Comparison of ENCODE assay signal across 9 mouse cellular contexts in the genomic region with DNA sequence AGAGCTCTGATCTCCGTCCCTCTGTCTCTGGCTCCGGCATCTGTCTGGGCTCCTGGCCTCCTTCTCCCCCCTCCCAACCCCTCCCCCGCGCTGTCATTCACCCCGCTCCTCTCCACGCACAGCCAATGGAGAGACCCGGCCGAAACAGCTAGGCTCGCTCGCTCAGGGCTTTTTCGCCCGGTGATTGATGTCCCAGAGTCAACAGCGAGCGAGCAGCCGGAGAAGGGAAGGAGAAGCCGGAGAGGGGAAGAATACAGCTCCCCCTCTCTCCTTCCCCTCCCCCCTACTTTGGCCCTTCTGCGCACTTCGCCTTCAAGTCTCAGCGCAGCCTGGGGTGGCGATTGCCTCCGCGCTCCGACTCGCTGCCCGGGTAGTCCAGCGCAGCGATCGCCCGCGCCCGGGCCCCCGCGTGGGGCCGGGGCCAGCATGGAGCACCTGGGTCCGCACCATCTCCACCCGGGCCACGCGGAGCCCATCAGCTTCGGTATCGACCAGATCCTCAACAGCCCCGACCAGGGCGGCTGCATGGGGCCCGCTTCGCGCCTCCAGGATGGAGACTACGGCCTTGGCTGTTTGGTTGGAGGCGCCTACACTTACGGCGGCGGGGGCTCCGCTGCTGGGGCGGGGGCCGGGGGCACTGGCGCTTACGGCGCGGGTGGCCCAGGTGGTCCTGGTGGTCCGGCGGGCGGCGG. TPM values are rescaled to one million over a fixed set of nuclear protein-coding genes. Genes with fewer than 3 reads are reported as not detected.
DNase-seq lines count a peak whose midpoint lies in the region; ATAC-seq lines count a peak whose summit lies in the region.
"Had no signal": no experiment of that assay in that cellular context is flagged by ENCODE, and none has a peak within 500 bp of the region (broad histone marks: within the 10 kb centered on the region; RNA-seq: fewer than 3 reads in every experiment).

A gene (plus strand): TSS at position 191 of the 692 bp plus-strand sequence.

- H3K4me2 ChIP-seq in kidney, embryonic 15.5 days = peak within 1 kb of the TSS; percentile 55
- H3K4me2 ChIP-seq in hindbrain, embryonic 16.5 days (ENCODE audit: low read length) = peak within 1 kb of the TSS; percentile 41

- peak within 1 kb of the TSS; percentile 33 for H3K4me3 ChIP-seq in kidney, embryonic 15.5 days (replicated peaks)
- H3K4me3 ChIP-seq in embryonic facial prominence, embryonic 10.5 days = peak within 1 kb of the TSS; percentile 53
- H3K4me3 ChIP-seq in hindbrain, embryonic 16.5 days (ENCODE audit: low read length) = peak within 1 kb of the TSS; percentile 27

- H3K4me1 ChIP-seq in kidney, embryonic 15.5 days = peaks cover 28% of the 10 kb centered on the region
- peaks cover 42% of the 10 kb centered on the region for H3K4me1 ChIP-seq in embryonic facial prominence, embryonic 10.5 days
- peaks cover 7% of the 10 kb centered on the region for H3K4me1 ChIP-seq in hindbrain, embryonic 16.5 days (ENCODE audit: control insufficient read depth, insufficient read depth, low read depth, low read length)

- H3K9ac ChIP-seq in kidney, embryonic 15.5 days = no peak within 1 kb of the TSS
- H3K9ac ChIP-seq in hindbrain, embryonic 16.5 days (ENCODE audit: low read depth, low read length) = no peak within 1 kb of the TSS

- H3K9me3 ChIP-seq in kidney, embryonic 15.5 days (replicated peaks) = no peaks in the 10 kb centered on the region
- peaks cover 3% of the 10 kb centered on the region; the same call in 1 of the 2 replicates for H3K9me3 ChIP-seq in embryonic facial prominence, embryonic 10.5 days
- peaks cover 7% of the 10 kb centered on the region; the same call in 1 of the 2 replicates for H3K9me3 ChIP-seq in hindbrain, embryonic 16.5 days (ENCODE audit: control insufficient read depth, low read length)
- H3K9me3 ChIP-seq: G1E had no signal

- no peak for DNase-seq in kidney, adult 9 months
- DNase-seq in embryonic facial prominence, embryonic 10.5 days (ENCODE audit: low spot score) = peak; percentile 75
- DNase-seq in neural tube, embryonic 10.5 days (ENCODE audit: extremely low spot score, low spot score) = peak; percentile 77
- no peak for DNase-seq in frontal cortex, postnatal 10 days (ENCODE audit: low spot score in 2 of 2)
- DNase-seq in cerebellum, postnatal 36 days = no peak
- no peak for DNase-seq in layer of hippocampus, adult 18-20 months (ENCODE audit: low spot score in 2 of 2)

- ATAC-seq in kidney, embryonic 15.5 days (replicated peaks; ENCODE audit: low FRiP score) = no peak
- ATAC-seq in hindbrain, embryonic 16.5 days = 0 out of 2 replicates have a peak, but pooled peaks have one; percentile 30

- H3K36me3 ChIP-seq in kidney, embryonic 15.5 days = no peaks in the 10 kb centered on the region
- H3K36me3 ChIP-seq in embryonic facial prominence, embryonic 10.5 days (replicated peaks) = no peaks in the 10 kb centered on the region
- H3K36me3 ChIP-seq in hindbrain, embryonic 16.5 days (ENCODE audit: control insufficient read depth, insufficient read depth, low read length) = no peaks in the 10 kb centered on the region
- H3K36me3 ChIP-seq: G1E had no signal

- H3K27ac ChIP-seq in kidney, embryonic 15.5 days = no peak within 1 kb of the TSS
- peak within 1 kb of the TSS; percentile 71 for H3K27ac ChIP-seq in embryonic facial prominence, embryonic 10.5 days (replicated peaks)
- no peak within 1 kb of the TSS for H3K27ac ChIP-seq in hindbrain, embryonic 16.5 days (ENCODE audit: low read depth, low read length)

- peaks cover 99% of the 10 kb centered on the region for H3K27me3 ChIP-seq in kidney, embryonic 15.5 days
- peaks cover 100% of the 10 kb centered on the region for H3K27me3 ChIP-seq in embryonic facial prominence, embryonic 10.5 days (replicated peaks; ENCODE audit: low read depth, poor library complexity, severe bottlenecking)
- peaks cover 80% of the 10 kb centered on the region for H3K27me3 ChIP-seq in hindbrain, embryonic 16.5 days (replicated peaks; ENCODE audit: control insufficient read depth, insufficient read depth, low read length)

- under 1% methylated on average over 60 of the region's 61 CpGs for WGBS in kidney, embryonic 15.5 days
- WGBS in embryonic facial prominence, embryonic 10.5 days = under 1% methylated on average over 61 of the region's 61 CpGs
- under 1% methylated on average over 54 of the region's 61 CpGs for WGBS in hindbrain, embryonic 16.5 days

RNA-seq across cellular contexts. Expression of the gene that starts here (rescaled TPM):
- polyA plus RNA-seq in kidney, embryonic 15.5 days (2015; fragmentation: Nextera tagmentation; extraction: Ambion mirVana) = not detected in 2 replicates
- 3.1 and 3.3 TPM in 2 replicates for polyA plus RNA-seq in embryonic facial prominence, embryonic 10.5 days (2016; fragmentation: Nextera tagmentation; extraction: Ambion mirVana)
- polyA plus RNA-seq in hindbrain, embryonic 16.5 days (2015; fragmentation: Nextera tagmentation; extraction: Ambion mirVana) = 1.2 and 1.3 TPM in 2 replicates
- total RNA-seq in layer of hippocampus, adult 18-20 months (2021) = not detected
- polyA plus RNA-seq: G1E had no signal

Comparison
In these comparisons a context has a peak if more than half of its experiments do, and no peak if none do; other contexts are left out.
1. DNase-seq: peak in embryonic facial prominence, embryonic 10.5 days (single experiment) and neural tube, embryonic 10.5 days (single experiment); none in kidney, adult 9 months (single experiment), frontal cortex, postnatal 10 days (0 of 2), cerebellum, postnatal 36 days (0 of 2) and layer of hippocampus, adult 18-20 months (0 of 2).
2. Peak in every context shown above with its lines, with median percentiles within 50 percentile points of each other: H3K4me3 ChIP-seq.